Mouse (Mus musculus) large intestine, adult 2 months (tissue): ENCODE results near the gene Ampd1. TPM values are rescaled to one million over a fixed set of nuclear protein-coding genes. Genes with fewer than 3 reads are reported as not detected.
A peak's percentile ranks its signal among the peaks of the same experiment; 100 is the strongest.

Experiments
- DNase-seq: peaks from one replicate; pipeline ENCODE4 v3.0.0-alpha.2; 2012; ENCODE audit warnings: low read depth, low spot score
- WGBS: fragments of 180-500 bp; shearing (Covaris S2); methylation state at CpG from one replicate; pipeline ENCODE4 v1.1.7; 2018; 5-methylcytosine and 5-hydroxymethylcytosine counted together
- polyA plus RNA-seq: library from polyadenylated mRNA; depleted of rRNA; stranded (reverse); fragments of >200 nt; gene quantifications from 2 replicates; pipeline ENCODE4 v1.2.3, GENCODE M21; 2012; rRNA removed

Gene Ampd1
- polyA plus RNA-seq: 0.17 TPM in 1 of 2 replicates, not detected in the other

DNA sequence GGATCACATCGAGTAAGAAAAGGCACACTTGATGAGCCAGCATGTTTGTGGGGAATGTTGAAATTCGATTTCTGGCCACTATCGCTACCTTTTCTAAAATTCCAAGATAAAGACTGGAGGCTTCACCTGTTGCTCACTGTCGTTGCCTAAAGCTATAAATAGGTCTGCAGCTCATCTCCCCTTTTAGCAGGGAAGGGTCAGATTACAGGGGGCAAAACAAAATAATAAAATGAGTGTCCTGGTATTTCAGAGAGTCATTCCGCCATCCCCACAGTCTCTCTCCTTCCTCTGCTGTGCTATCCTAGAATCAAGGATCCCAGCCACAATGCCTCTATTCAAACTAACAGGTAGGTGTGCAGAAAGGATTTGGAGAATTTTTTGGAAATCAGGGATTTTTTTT is at the start of gene Ampd1:
Gene Ampd1 (plus strand): TSS at position 244 of the 400 bp plus-strand sequence.
- no peak for DNase-seq
- whole genome bisulfite sequencing: 61% methylated on average over 5 of the region's 5 CpGs

DNA sequence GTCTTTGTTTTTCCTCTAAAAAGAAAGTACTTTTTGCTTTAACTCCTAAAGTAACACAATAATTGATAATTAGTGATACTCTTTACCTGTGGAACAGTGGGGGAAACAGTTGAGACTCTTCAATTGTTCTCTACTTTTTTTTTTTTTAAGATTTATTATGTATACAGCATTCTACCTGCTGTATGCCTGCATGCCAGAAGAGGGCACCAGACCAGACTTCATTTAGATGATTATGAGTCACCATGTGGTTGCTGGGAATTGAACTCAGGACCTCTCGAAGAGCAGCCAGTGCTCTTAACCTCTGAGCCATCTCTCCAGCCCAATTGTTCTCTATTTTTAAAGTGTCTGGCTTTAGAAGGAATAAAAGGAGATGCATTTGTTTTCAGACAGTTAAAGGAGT is 47.6 kb upstream of the Ampd1 start:
- 63% methylated on average over 1 of the region's 1 CpGs for WGBS
- DNase-seq: no peak

DNA sequence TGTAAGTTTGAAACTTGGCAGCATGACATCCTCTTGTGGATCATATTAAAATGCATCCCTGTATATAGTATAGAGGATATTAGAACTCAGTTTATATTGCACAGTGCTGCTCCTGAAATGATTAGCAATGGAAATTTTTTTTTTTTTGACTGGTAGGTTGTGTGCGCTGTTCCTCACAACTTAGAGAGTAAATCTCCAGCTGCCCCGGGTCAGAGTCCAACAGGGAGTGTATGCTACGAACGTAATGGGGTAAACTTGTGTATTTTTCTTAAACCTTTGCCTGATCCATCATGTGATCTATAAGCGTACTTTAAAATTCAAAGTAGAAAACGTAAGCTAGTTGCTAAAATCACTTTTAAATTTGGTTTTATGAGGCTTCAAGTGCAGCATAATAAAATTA is 33.5 kb upstream of the Ampd1 start:
- WGBS: 43% methylated on average over 6 of the region's 6 CpGs
- DNase-seq: no peak

DNA sequence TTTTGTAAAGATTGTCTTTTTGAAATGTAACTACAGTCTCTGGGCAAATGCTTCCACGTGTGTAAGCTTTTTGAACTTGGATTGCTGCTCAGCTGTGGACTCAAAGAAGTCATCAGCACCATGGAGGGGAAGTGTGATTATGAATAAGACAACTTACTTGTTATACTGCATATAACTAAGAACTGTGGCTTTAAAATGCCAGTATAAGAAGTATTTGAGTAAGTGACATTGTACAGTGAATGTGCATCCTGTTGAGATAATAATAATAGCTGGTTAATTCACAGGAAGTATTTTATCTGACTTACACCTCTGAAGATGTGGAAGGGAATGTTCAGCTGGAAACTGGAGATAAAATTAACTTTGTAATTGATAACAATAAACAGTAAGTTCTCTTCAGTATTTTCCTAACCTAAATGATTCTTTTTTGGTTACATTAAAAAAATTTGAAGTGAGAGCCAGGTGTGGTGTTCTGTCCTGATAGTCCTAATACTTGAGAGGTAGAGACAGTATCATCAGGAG is 32.9 kb upstream of the Ampd1 start:
- no peak for DNase-seq
- WGBS: 62% methylated on average over 1 of the region's 1 CpGs

DNA sequence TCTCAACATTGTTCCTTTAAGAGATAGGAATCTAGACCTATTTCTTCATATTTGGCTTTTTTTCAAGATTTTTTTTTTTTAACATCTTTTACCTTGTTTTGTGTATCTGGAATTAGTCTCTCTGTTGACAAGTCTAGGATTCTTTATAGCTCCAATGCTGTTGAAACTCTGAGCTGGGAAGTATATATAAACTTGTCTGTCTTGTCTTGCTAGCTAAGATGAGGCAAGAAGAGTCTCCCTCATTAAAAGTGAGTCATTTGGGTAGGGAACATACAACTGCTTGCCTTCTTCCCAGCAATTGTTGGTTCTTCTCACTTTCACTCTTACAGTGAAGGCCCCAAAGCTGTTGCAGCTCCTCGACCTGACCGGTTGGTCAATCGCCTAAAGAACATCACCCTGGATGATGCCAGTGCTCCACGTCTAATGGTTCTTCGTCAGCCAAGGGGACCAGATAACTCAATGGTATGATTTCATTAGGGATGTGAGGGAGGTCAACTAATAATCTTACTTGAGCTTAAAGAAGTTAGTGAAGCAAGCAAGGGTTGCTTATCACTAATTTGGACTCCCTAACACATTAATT is 17.7 kb upstream of the Ampd1 start:
- 80% methylated on average over 5 of the region's 5 CpGs for WGBS
- no peak for DNase-seq

DNA sequence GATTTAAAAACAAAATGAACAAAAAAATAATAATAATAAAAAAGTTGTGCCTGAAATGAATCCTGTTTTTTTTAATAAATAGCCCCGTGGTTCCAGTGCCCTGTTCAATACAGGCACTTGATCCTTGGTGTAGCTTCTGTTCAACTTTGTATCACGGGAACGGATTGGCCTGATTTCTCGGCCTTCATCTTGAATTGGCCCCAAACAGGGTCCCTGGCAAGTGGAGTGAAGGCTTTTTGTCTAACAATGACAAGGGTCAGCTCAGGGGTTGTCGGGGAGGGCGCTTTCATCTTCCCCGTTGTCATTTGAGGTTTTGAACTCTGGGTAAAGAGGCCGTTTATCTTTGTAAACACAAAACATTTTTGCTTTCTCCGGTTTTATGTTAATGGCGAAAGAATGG is 16.1 kb upstream of the Ampd1 start:
- DNase-seq: no peak

DNA sequence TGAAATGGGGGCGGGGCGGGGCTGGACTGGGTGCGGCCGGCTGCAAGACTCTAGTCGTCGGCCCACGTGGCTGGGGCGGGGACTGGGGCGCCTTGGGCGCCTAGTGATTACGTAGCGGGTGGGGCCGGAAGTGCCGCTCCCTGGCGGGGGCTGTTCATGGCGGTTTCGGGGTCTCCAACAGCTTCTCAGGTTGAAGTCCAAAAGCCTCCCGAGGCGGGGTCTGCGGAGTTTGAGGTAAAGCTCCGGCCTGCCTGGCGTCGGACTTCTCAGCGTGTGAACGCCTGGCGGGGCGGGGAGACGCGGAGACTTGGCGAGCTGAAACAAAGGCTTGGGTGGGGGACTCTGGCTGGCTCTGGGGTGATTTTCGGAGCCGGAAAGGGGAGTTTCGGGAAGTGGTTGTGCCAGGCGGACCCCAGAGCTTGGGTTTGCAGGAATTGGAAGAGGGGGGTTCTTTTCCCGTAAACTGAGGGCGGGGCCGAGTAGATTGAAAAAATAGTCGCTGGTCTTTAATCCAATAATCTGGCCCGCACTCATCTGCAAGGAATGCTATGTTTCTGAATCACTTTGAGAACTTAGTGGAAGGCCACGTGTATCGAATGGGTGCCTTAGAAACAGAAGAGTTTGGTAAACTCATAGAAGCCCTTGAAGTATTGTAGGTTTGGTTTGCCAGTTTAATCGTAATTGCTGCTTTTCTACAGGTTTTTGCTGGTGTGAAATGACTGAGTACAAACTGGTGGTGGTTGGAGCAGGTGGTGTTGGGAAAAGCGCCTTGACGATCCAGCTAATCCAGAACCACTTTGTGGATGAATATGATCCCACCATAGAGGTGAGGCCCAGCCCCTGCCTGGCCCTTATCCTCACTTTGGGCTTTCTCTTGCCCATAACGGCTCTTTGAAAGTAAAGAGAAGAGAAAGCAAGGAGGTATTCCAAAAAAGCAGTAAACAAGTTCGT is 15.3 kb upstream of the Ampd1 start, which contains the start of gene Nras:
Gene Nras (plus strand): TSS at position 79 of the 951 bp plus-strand sequence.
- WGBS: 1% methylated on average over 46 of the region's 46 CpGs
- peak; percentile 73 for DNase-seq

More for the DNA sequence above, 16.1 kb upstream of the Ampd1 start:
- 5% methylated on average over 10 of the region's 10 CpGs for WGBS

DNA sequence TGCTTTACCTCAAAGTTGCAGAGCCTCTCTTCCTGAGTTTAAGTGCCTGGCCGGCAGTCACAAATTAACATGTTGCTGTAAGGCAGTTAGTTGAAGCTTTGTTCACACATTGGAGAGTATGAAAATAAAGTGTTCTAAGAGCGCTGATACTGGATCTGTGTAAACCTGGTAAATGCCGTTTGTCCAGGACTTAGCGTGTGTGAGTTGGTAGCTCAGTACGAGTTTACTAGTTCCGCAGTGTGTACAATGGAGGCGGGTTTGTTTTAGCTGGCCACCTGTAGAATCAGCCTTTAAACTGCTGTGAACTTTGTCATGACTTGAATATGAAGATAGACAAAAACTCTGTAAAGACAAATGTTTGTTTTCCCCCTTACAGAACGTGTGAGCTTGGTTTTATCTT is 6.9 kb upstream of the Ampd1 start:
- no peak for DNase-seq
- WGBS: 61% methylated on average over 8 of the region's 8 CpGs

DNA sequence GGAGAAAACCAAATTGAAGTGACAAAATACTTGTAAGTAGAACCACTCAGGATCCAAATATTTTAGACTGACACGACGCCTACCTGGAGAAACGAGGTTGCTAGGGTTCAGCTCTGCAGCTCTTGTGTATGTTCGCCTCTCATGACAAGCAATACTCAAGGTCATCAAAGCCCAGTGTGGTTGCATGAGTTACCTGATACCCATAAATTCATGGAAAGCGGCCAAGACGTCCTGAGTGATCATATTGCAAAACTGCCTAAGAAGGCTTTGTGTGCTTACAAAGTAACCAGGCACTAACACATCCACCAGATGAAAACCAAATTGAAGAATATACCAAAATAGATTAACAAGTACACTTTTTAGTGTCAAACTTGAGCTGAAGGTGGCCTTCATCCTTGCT is 4.8 kb upstream of the Ampd1 start:
- no peak for DNase-seq
- WGBS: 63% methylated on average over 6 of the region's 6 CpGs

DNA sequence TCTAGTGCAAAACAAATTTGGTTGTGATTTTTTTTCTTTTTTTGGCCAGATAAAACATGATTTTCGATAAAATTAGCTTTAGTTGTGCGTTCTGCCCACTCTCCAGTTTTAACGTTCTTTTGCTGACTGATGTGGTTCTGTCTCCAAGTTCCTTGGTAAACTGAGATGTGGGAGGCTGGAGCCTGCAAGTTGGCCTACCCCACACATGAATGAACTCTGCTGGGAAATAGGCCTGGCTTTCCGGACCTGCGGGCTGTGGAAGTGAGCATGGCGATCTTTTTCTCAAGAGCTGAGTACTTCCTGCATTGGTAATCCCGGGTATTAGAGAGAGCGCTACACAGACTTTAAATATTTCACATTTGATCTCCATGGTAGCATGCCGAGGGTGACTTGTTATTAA is 2.1 kb downstream of the Ampd1 start:
- DNase-seq: no peak
- WGBS: 85% methylated on average over 9 of the region's 9 CpGs

DNA sequence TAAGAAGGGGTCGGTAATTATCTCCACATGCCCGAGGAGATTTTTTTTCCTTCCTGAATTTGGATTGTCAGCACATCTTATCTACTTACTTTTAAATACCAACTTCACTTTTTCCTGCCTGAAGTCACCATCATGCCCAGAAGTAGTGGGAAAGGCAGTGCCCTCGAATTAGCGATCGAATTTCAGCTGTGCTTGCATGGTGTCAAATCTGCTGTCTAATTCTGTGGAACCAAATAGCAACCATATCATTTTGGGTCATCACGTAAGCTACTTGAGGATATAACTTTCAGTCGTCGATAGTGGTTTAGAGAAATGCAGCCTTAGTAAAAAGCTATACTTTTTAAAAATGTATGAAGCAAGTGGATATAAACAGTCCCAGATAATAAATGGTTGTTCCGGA is 2.7 kb downstream of the Ampd1 start:
- no peak for DNase-seq
- WGBS: 90% methylated on average over 9 of the region's 9 CpGs

DNA sequence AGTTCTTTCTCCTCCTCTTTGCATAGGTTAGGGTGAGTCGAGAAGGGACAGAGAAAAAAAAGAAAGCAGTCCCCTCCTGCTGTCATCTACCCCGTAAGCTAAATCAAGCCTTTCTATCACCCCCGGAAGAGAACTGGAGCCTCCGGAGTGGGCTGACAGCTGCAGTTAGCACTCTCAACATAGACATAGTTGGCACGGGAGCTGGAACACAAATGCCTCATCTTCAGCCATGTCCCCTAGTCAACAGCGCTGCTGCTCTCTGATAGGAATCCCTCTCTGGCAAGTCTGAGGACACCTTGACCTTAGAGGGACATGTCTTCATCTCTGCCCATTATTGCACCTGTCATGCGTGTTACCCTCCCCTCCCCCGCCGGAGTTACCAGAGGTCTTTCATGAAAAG is 5.5 kb downstream of the Ampd1 start:
- 86% methylated on average over 9 of the region's 9 CpGs for WGBS
- no peak for DNase-seq

DNA sequence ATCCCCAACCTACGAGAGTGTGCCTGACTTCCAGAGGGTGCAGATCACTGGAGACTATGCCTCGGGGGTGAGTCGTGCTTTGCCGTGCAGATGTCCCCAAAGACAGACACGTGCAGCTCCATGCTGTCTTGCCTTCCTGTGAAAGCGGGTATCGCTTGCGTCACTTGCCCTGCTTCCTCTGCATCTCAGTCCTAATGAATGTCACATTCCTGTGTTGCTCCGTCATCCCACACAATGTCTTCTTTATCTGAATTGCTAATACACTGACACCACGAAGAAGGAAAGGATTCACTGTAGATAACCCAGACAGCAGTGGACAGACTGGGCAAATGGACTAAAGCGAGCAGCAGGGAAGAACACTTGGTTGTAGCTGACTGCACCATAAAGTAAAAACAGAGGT is 7.2 kb downstream of the Ampd1 start:
- no peak for DNase-seq
- WGBS: 82% methylated on average over 11 of the region's 11 CpGs

DNA sequence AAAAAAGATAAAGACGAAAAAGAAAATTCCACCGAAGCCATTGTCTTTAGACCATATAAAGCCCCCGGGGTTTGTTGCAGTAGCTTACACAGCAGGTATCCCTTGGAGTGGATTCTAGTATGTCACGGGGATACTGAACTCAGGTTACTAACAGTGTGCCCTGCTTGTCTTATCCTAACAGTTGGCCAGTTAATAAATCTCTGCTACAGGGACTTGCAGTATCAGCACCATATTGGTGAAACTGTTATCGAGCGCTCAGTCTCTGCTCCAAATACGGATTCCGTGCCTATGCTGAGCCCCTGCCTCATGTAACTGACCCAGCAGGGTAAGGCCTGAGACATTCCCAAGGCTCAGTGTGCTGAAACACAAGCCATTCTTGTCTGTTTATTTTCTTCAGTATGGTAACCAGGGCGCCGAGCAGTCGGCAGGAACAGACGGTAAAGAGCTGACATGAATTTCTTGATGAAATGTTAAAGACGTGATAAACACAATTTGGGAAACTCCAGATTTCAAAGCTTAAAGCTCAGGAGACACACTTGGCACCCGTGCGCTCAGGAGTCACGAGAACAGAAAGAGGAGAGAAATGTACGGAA is 8.1 kb downstream of the Ampd1 start:
- DNase-seq: no peak
- WGBS: 87% methylated on average over 17 of the region's 17 CpGs

DNA sequence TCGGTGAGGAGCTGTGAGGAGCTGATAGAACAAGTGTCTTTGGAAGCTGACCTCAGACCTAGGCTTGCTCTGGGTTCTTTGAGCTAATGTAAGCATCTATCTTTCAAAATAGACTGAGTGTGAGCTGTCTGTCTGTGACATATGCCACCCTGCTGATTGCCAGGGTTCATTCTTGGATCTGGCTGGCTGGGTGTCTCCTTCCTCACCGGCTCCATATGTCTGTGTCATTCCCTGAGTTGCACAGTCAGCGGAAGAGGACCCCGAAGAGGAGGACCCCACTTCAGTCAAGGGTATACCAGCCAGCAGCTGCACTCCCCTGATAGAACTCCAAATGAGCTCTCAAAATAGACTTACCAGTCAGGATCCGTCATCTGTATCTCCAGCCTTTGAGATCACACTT is 8.9 kb downstream of the Ampd1 start:
- WGBS: 86% methylated on average over 5 of the region's 5 CpGs
- DNase-seq: no peak

DNA sequence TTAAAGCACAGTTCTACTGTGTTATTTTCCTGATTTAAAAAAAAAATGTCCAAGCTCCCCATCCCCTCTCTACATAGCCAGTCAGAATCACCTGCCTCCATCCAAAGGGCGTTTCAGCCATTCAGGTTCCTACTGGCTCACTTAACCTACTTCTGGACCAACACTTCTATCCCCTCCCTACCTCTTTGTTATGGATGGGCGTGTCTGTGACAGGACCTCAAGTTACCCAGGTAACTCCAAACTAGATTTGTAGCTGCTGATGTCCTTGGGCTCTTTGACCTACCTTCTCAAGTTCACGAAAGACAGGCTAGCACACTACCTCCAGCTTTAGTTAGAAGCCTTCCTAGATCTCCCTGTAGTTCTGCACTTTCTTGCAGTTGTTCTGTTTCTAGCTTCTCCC is 12.2 kb downstream of the Ampd1 start:
- DNase-seq: no peak
- WGBS: 68% methylated on average over 3 of the region's 3 CpGs

DNA sequence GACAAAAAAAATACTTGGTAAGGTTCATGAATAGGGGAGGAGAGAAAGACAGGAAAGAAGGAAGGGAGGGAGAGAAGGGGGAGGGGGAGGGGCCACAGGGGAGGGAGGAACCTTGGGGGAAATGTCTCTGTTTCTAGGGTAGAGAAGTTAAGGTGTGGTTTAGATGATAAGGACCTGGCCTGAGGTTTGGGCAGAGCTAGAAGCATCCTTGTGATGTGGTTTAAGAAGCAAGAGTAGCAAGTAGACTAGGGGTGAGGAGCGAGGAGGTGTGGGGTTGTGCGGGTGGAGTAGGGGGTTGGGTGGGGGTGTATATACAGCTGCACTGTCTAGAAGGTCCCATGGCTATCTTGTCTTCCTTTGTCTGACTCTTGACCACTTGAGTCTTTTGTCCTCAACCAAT is 17.9 kb downstream of the Ampd1 start:
- no peak for DNase-seq
- 87% methylated on average over 2 of the region's 2 CpGs for whole genome bisulfite sequencing

DNA sequence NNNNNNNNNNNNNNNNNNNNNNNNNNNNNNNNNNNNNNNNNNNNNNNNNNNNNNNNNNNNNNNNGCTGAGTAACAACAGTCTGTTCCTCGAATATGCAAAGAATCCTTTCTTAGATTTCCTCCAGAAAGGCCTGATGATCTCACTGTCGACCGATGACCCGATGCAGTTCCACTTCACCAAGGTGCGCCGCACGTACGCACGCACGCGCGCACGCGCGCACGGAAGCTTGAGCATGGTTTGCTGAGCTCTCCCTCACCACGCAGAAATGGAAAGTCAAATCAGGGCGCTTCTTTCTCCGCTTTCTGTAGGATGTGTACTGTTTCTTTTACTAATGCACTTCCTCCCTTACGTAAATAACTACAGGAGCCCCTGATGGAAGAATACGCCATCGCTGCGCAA is 24.8 kb downstream of the Ampd1 start:
- DNase-seq: no peak
- 81% methylated on average over 23 of the region's 23 CpGs for WGBS

DNA sequence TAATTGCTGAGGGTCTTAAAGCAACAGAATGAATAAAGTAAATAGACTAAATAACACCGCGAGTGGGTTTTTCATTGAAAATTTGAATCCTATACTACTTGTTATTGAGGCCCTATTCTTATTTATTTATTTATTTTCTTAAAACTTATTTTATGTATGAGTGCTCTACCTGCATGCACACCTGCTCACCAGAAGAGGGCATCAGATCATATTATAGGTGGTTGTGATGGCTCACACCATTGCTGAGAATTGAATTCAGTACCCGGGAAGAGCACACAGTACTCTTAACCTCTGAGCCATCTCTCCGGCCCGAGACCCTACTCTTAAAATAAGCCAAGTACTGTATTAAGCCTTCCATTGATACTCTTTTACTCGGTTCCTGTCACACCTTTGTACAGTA is 25.9 kb downstream of the Ampd1 start:
- WGBS: 81% methylated on average over 6 of the region's 6 CpGs
- no peak for DNase-seq

DNA sequence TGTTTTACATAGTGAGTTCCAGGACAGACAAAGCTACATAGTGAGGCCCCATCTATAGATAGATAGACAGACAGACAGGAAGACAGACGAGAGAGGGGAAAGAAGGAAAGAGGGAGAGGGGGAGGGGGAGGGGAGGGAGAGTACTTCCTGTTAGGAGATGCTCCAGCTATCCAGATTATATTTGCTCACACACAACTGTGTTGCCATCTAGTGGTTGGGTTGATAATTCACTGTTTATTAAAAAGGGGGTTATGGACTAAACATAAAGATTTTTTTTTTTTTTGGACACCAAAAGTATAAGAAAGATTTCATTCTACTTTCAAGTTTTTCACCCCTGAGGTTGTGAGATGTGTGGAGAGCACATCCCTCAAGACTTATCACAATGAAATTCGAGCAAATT is 26.9 kb downstream of the Ampd1 start:
- no peak for DNase-seq
- WGBS: 31% methylated on average over 2 of the region's 2 CpGs

DNA sequence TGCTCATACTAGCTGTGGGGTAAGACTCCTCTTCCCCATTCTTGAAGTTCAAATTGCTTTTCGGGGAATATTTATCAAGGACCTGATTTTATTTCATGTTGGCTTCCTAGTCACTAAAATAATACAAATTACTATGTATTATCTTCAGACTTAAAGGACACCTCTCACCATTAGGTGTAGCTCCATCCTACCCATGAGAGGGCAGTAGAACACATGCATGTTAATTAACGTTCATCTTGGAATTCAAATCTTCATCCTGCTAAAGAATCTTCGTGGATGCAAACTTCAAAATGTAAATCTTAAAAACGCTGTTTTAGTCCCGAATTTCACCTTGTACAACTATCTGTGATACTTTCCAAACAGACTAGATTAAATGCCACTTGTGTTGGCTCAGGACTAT is 27.4 kb downstream of the Ampd1 start:
- 49% methylated on average over 5 of the region's 5 CpGs for WGBS
- no peak for DNase-seq
